Comparison of ENCODE assay signal across 9 mouse cellular contexts in the genomic region with DNA sequence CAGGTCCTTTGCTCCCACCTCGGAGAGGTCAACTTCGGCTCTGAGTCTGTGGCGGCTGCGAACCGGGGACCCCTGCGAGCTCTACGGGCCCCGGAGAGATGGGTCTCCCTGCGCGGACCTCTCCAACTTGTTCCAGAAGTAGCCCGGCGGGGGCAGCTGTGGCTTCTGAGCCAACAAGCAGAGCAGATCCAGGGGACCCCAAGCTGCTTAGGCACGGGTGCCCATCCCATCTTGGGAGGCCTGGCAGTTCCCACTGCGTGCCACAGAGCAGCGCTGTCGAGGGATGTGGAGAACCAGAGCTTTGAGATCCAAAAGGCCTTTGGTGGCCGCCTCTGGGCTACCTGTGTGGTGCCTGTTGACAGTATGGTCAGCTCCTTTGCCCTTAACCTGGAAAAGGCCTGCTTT.
DNase-seq lines count a peak whose midpoint lies in the region; ATAC-seq and TF ChIP-seq lines count a peak whose summit lies in the region.
"Had no signal": no experiment of that assay in that cellular context is flagged by ENCODE, and none has a peak within 500 bp of the region (broad histone marks: within the 10 kb centered on the region; RNA-seq: fewer than 3 reads in every experiment).

No protein-coding gene starts in this region.

- peak overlapping the region; percentile 86; the same call in 1 of the 2 replicates for H3K27ac ChIP-seq in embryonic facial prominence, embryonic 12.5 days
- peak overlapping the region; percentile 93 for H3K27ac ChIP-seq in limb, embryonic 12.5 days
- H3K27ac ChIP-seq in midbrain, embryonic 11.5 days (ENCODE audit: low read depth, low read length) = peak overlapping the region; percentile 73
- H3K27ac ChIP-seq in spleen, adult 2 months (ENCODE audit: insufficient read depth, low read length) = no peak overlapping the region

- WGBS in embryonic facial prominence, embryonic 12.5 days = 2% methylated on average over 17 of the region's 17 CpGs
- 0% methylated on average over 17 of the region's 17 CpGs for WGBS in limb, embryonic 12.5 days
- WGBS in midbrain, embryonic 11.5 days = 0% methylated on average over 17 of the region's 17 CpGs
- 7% methylated on average over 17 of the region's 17 CpGs for WGBS in spleen, adult 2 months

- no peaks in the 10 kb centered on the region for H3K36me3 ChIP-seq in embryonic facial prominence, embryonic 12.5 days
- no peaks in the 10 kb centered on the region for H3K36me3 ChIP-seq in limb, embryonic 12.5 days
- no peaks in the 10 kb centered on the region for H3K36me3 ChIP-seq in midbrain, embryonic 11.5 days (ENCODE audit: control insufficient read depth, insufficient read depth, low read length)
- no peaks in the 10 kb centered on the region for H3K36me3 ChIP-seq in spleen, adult 2 months (ENCODE audit: control insufficient read depth, insufficient read depth, low read length)

- H3K4me3 ChIP-seq in embryonic facial prominence, embryonic 12.5 days = peak overlapping the region; percentile 84
- H3K4me3 ChIP-seq in limb, embryonic 12.5 days (replicated peaks) = peak overlapping the region; percentile 84
- peak overlapping the region; percentile 76 for H3K4me3 ChIP-seq in midbrain, embryonic 11.5 days (ENCODE audit: low read depth, low read length)
- peak overlapping the region; percentile 71; the same call in 1 of the 2 replicates for H3K4me3 ChIP-seq in spleen, adult 2 months (ENCODE audit: extremely low read depth, insufficient read depth, insufficient read length)

- DNase-seq in left cerebral cortex, adult 18-20 months (ENCODE audit: low spot score in 2 of 2) = peak; percentile 73 to 76
- no peak for DNase-seq in left cerebral cortex, adult 11 months (ENCODE audit: low spot score)
- peak; percentile 68 to 79 for DNase-seq in heart, adult 18-20 months
- peak; percentile 73 for DNase-seq in kidney, adult 11 months
- peak; percentile 95 for DNase-seq in midbrain, embryonic 11.5 days (ENCODE audit: low spot score, missing footprints)
- peak in 1 of 2 experiments; percentile 21 for DNase-seq in spleen, adult 2 months (ENCODE audit: low read depth in 1 of 2, low spot score in 2 of 2)

- peak overlapping the region; percentile 83 for H3K9ac ChIP-seq in embryonic facial prominence, embryonic 12.5 days
- H3K9ac ChIP-seq in limb, embryonic 12.5 days (replicated peaks) = peak overlapping the region; percentile 88
- H3K9ac ChIP-seq in midbrain, embryonic 11.5 days (ENCODE audit: low read length) = peak overlapping the region; percentile 84

- H3K9me3 ChIP-seq in embryonic facial prominence, embryonic 12.5 days = no peaks in the 10 kb centered on the region
- no peaks in the 10 kb centered on the region for H3K9me3 ChIP-seq in limb, embryonic 12.5 days
- H3K9me3 ChIP-seq in midbrain, embryonic 11.5 days (ENCODE audit: control insufficient read depth, low read length) = no peaks in the 10 kb centered on the region

- H3K4me2 ChIP-seq in embryonic facial prominence, embryonic 12.5 days (replicated peaks) = peak overlapping the region; percentile 67
- H3K4me2 ChIP-seq in limb, embryonic 12.5 days = peak overlapping the region; percentile 69
- peak overlapping the region; percentile 53 for H3K4me2 ChIP-seq in midbrain, embryonic 11.5 days

- no peak for TF ChIP-seq CTCF in spleen, adult 2 months (IDR thresholded peaks at IDR 0.05; ENCODE audit: extremely low read depth, insufficient read depth, insufficient read length, insufficient replicate concordance)

- H3K4me1 ChIP-seq in embryonic facial prominence, embryonic 12.5 days = no peaks in the 10 kb centered on the region
- H3K4me1 ChIP-seq in limb, embryonic 12.5 days (replicated peaks) = peaks cover 11% of the 10 kb centered on the region
- no peaks in the 10 kb centered on the region for H3K4me1 ChIP-seq in midbrain, embryonic 11.5 days (ENCODE audit: control insufficient read depth, insufficient read depth, low read length)
- H3K4me1 ChIP-seq in spleen, adult 2 months (ENCODE audit: control insufficient read depth, insufficient read depth, insufficient read length) = 0 out of 2 replicates have a peak, but pooled peaks cover 4% of the 10 kb centered on the region

- ATAC-seq in embryonic facial prominence, embryonic 12.5 days (ENCODE audit: insufficient number of reproducible peaks, insufficient read depth, low FRiP score, low TSS enrichment) = no peak
- ATAC-seq in limb, embryonic 12.5 days (ENCODE audit: insufficient number of reproducible peaks, insufficient read depth, low FRiP score, low TSS enrichment, low read depth) = no peak
- peak; percentile 56 for ATAC-seq in midbrain, embryonic 11.5 days (ENCODE audit: low FRiP score)

- H3K27me3 ChIP-seq in embryonic facial prominence, embryonic 12.5 days = no peaks in the 10 kb centered on the region
- no peaks in the 10 kb centered on the region for H3K27me3 ChIP-seq in limb, embryonic 12.5 days
- no peaks in the 10 kb centered on the region for H3K27me3 ChIP-seq in midbrain, embryonic 11.5 days (ENCODE audit: control insufficient read depth, insufficient read depth, low read length)
- peaks cover 3% of the 10 kb centered on the region; the same call in 1 of the 2 replicates for H3K27me3 ChIP-seq in spleen, adult 2 months (ENCODE audit: control insufficient read depth, insufficient read depth, low read length)
- H3K27me3 ChIP-seq: CH12.LX had no signal

- no peak for TF ChIP-seq POLR2A in spleen, adult 2 months (IDR thresholded peaks at IDR 0.05; ENCODE audit: low read depth, low read length)
